Mouse (Mus musculus) kidney, adult 2 months (tissue): Measurements from ENCODE around the gene Mllt6. TPM values are rescaled to one million over a fixed set of nuclear protein-coding genes. Genes with fewer than 3 reads are reported as not detected.

Experiments
- DNase-seq: peaks from one replicate; pipeline ENCODE4 v3.0.0; 2021
- H3K27ac ChIP-seq: fragments of 200-500 bp; 2 replicates; pipeline ENCODE4 v1.5.1; 2012; ENCODE audit warnings: low read depth, low read length, control low read depth, inconsistent platforms; ENCODE audit not compliant: insufficient read depth
- H3K27me3 ChIP-seq: fragments of 200-500 bp; replicated peaks from 2 replicates; pipeline ENCODE4 v1.6.1; 2012; ENCODE audit warnings: mild to moderate bottlenecking, moderate library complexity, low read length, inconsistent platforms; ENCODE audit not compliant: control insufficient read depth, insufficient read depth
- H3K36me3 ChIP-seq: fragments of 200-500 bp; 2 replicates; pipeline ENCODE4 v1.6.1; 2012; ENCODE audit warnings: mild to moderate bottlenecking, moderate library complexity, low read length, inconsistent platforms; ENCODE audit not compliant: control insufficient read depth, insufficient read depth
- H3K4me1 ChIP-seq: fragments of 200-500 bp; 2 replicates; pipeline ENCODE4 v1.6.1; 2011; ENCODE audit warnings: low read length; ENCODE audit not compliant: control insufficient read depth, insufficient read depth
- H3K4me3 ChIP-seq: fragments of 200-500 bp; 2 replicates; pipeline ENCODE4 v1.5.1; 2011; ENCODE audit warnings: mild to moderate bottlenecking, low read depth, low read length, control low read depth; ENCODE audit not compliant: insufficient read depth
- CTCF ChIP-seq: fragments of 200-500 bp; conservative IDR thresholded peaks from 2 replicates; pipeline ENCODE4 v1.5.1; 2011; ENCODE audit warnings: low read depth, mild to moderate bottlenecking, control low read depth, low read length, moderate library complexity, mixed read lengths; ENCODE audit not compliant: insufficient read depth, insufficient read length
- POLR2A ChIP-seq: fragments of 200-500 bp; IDR thresholded peaks from one replicate; pipeline ENCODE4 v1.6.1; 2011; ENCODE audit warnings: low read depth, low read length, control low read depth
- WGBS: fragments of 180-500 bp; shearing (Covaris S2); methylation state at CpG from one replicate; pipeline ENCODE4 v1.1.7; 2018; 5-methylcytosine and 5-hydroxymethylcytosine counted together
- polyA plus RNA-seq: library from polyadenylated mRNA; depleted of rRNA; stranded (reverse); fragments of >200 nt; gene quantifications from 2 replicates; pipeline ENCODE4 v1.2.3, GENCODE M21; 2012

Mllt6 gene
- polyA plus RNA-seq, 1 experiment, result 36.6 TPM

DNA sequence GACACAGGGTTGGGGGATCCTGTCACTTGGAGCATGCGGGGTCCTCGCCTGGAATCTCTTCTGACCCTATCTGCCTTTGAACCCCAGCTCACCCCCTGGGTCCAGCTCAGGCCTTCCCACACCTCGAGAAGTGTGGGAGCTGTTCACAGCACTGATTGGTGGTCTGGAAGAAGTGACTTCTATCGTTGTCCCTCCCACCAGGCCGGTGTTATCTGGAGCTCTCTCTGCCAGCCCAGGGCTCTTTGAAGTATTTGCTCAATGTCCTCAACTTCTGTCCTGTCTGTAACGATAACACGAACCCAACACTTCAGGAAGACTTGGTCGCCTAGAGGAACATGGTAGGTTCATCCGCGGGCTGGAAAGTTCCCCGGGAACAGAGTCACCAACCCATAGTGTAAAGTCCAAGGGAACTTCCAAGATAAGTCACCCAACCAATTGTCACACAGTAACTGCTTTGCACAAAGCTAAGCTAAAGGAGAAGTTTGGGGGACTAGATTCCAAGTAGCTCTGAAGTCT lies 4.4 kb upstream of the Mllt6 start:
- WGBS, result 51% methylated on average over 11 of the region's 11 CpGs
- Histone ChIP-seq H3K27ac (no peak overlapping the region), H3K4me1 (peaks cover 13% of the 10 kb centered on the region), H3K27me3 (no peaks in the 10 kb centered on the region), H3K4me3 (peak overlapping the region; percentile 9), H3K36me3 (no peaks in the 10 kb centered on the region)
- TF ChIP-seq POLR2A (no peak), CTCF (no peak)
- peak; percentile 47 for DNase-seq

DNA sequence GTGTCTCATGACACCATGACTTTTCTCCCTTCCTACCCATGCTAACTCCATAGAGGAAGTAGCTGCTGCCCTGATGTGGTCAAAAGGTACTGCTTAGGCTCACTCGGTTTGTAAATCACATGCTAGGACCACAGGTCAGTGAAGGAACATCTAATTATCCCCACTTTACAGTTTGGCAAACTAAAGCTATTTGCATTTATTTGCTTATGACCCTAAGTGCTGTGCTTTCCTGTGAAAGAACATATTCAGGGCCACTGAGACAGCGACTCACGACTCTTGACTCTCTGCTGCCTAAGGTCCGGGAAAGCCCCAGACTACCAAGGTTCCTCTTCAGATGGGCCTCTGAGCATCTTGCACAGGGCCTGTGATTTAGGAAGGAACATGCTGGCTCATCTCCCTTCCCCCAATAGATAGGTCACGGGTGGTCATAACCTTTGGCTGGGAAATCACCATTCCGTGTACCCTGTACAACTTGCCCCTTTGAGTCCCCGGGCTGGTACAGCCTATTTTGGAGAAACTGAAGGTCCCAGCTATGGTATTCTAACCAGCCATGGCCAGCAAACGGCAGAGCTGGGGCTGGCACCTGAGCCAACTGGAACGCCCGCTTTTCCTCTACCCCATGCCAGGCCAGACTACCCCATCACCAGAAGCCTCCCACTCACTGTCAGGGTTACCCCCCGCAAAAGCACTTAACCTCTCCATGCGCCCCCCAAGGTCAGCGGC lies 3.8 kb upstream of the Mllt6 start:
- WGBS, result 4% methylated on average over 13 of the region's 13 CpGs
- Histone ChIP-seq H3K4me1 (peaks cover 13% of the 10 kb centered on the region), H3K4me3 (peak overlapping the region; percentile 92), H3K27ac (peak overlapping the region; percentile 93), H3K36me3 (no peaks in the 10 kb centered on the region), H3K27me3 (no peaks in the 10 kb centered on the region)
- no peak for TF ChIP-seq CTCF
- TF ChIP-seq POLR2A, result no peak
- DNase-seq, result peak; percentile 40

DNA sequence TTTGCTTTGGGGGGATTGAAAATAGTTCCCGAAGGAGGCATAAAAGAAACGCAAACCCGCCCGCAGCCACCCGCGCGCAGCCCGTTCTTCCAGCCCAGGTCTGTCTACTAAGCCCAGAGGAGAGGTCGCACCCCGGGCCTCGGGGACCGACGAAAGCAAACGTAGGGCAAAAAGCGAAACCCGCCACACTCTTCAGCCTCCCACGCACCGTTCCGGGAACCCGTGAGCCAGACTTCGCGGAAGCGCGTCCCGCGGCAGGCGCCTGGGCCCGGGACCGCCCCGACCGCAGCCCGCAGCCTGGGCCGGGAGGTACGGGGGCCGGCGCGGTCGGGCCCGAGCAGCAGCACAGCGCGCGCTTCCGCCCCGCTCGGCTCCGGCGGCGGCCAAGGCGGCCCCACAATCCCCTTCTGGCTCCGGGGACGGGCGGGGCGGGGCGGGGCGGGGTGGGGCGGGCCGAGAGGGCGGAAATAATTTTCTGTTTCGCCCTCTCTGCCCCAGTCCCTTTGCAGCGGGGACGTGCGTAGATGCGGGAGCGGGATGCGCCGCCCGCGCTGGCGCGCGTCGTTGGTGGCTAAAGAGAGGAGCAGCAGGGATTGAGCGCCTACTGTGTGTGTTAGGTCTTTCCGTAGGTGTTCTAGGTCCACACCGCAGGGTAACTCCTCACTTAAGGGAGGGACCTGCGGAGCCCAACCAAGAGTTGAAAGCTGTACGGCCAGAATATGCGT lies 3.1 kb upstream of the Mllt6 start:
- Histone ChIP-seq H3K4me3 (peak overlapping the region; percentile 92), H3K27ac (peak overlapping the region; percentile 93), H3K36me3 (no peaks in the 10 kb centered on the region), H3K4me1 (peaks cover 17% of the 10 kb centered on the region), H3K27me3 (no peaks in the 10 kb centered on the region)
- no peak for TF ChIP-seq CTCF
- peak; percentile 71 for TF ChIP-seq POLR2A
- DNase-seq, result peak; percentile 83
- under 1% methylated on average over 78 of the region's 78 CpGs for WGBS

DNA sequence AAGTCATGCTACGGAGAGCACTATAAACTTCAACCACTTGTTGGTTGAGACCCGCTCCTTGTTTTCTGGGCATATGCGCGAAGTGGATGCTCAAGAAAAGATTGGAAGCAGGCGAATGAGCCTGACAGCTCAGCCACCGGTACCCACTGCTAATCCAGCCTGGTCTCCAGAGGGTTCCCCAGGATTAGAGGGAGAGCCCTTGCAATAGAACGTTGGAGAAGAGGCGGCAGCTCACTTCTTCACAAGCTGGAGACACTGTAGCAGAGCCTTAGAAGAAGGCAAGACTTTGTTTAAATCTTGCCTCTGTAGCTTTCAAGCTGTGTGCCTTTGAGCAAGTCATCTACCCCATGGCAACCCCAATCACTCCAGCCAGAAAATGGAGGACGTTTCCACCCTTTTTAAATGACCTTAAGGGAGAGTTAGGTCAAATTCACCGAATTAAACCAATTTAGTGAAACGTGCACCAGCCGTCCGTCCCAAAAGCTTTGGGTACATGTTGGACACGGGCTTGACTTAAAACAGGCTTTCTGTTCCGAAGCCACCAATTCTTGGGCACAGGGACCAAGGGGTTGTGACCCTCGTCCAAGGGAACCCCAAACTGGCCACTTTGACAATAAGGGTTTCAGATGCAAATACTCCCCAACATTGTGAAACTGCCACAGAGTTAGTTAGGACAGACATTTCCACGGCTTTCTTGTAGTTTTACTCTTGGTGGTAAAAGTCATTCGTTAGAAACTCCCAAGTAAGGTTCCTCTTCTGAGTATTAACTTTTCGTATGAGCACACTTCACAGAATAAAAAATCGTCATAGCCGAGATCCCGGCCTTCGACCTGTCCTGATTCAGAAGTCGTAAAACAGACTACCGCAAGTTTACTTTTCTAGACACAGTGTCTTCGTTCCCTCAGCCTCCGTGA lies 2.2 kb upstream of the Mllt6 start:
- peak overlapping the region; percentile 93 for H3K27ac ChIP-seq
- H3K4me1 ChIP-seq, result peaks cover 17% of the 10 kb centered on the region
- H3K36me3 ChIP-seq, result no peaks in the 10 kb centered on the region
- DNase-seq, result peak; percentile 21
- 9% methylated on average over 27 of the region's 27 CpGs for WGBS
- H3K4me3 ChIP-seq, result peak overlapping the region; percentile 92
- H3K27me3 ChIP-seq, result no peaks in the 10 kb centered on the region
- TF ChIP-seq CTCF (no peak), POLR2A (no peak)

DNA sequence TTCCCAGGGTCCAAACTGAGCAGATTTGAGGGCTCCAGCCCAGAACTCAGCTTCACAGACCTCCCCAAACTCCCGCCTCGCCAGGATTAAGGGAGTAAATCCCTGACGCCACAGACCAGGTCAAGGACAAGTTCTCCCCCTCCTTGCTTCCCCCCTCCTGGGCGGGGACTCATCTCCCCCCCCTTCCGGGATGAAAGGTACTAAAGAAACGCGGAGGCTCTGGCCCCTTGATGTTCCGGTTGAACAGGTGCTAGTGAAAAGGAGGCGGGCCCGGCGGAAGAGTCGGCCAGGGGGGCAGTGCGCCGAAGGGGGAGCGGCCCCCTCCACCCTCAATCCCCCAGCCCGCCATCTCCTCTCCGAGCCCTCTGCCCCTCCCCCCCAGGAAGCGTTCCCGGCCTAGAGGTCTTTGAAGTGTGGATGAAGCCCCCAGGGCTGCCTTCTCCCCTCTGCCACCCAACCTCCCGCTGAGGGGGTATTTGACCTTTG lies 1.5 kb upstream of the Mllt6 start:
- peaks cover 17% of the 10 kb centered on the region for H3K4me1 ChIP-seq
- peak overlapping the region; percentile 93 for H3K27ac ChIP-seq
- no peaks in the 10 kb centered on the region for H3K36me3 ChIP-seq
- peak; percentile 92 for DNase-seq
- peak overlapping the region; percentile 47 for H3K4me3 ChIP-seq
- under 1% methylated on average over 20 of the region's 20 CpGs for WGBS
- TF ChIP-seq POLR2A (no peak), CTCF (no peak)
- no peaks in the 10 kb centered on the region for H3K27me3 ChIP-seq

DNA sequence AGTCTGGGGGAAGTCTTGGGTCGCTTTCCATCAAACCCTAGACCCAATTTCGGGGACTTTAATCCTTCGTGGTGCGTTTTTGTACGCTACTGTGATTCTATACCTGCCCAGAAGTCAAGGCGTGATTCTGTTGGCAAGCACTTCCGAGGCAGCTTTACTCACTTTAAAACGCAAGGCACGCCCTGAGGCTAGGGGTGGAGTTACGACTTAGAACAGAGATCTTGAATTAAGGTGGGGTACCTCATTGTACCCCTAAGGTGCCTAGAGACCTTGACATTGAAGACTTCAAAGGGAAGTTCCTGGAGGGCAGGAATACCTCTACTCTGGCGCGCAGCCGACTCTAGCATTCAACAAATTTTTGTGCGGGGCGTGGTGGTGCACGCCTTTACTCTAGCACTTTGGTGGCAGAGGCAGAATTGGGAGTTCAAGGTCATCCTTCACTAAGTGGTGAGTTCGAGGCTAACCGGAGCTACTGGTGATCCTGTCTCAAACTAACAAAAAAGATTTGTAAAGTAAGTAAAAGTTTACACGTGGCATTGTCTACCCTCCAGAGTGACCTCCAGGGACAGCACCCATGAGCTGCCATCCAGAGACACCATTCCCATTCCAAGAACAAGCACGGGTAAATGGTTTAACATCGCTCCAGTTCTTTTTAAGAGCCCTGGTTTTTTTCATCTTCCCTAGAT lies 864 bp upstream of the Mllt6 start:
- Histone ChIP-seq H3K36me3 (no peaks in the 10 kb centered on the region), H3K4me3 (peak overlapping the region; percentile 83), H3K27me3 (no peaks in the 10 kb centered on the region), H3K27ac (peak overlapping the region; percentile 93), H3K4me1 (peaks cover 17% of the 10 kb centered on the region)
- 2% methylated on average over 21 of the region's 21 CpGs for WGBS
- TF ChIP-seq POLR2A (no peak), CTCF (no peak)
- DNase-seq, result peak; percentile 81
